Mouse (Mus musculus): Measurements from ENCODE around the gene Mcl1. TPM values are rescaled to one million over a fixed set of nuclear protein-coding genes. Genes with fewer than 3 reads are reported as not detected.

The Mcl1 gene
- polyA plus RNA-seq, 1 experiment from 2014 or later, result 57.2 TPM

GRCm38 (mm10) chr3:95657108-95657507 is 1.5 kb upstream of the Mcl1 start:
- Histone ChIP-seq H3K4me1 (ENCODE audit: control insufficient read depth in 2 of 2, insufficient read depth in 2 of 2, low read length in 2 of 2) (peaks cover 5 to 19% of the 10 kb centered on the region in 2 experiments), H3K27me3 (ENCODE audit: control insufficient read depth, insufficient read depth, low read length) (no peaks in the 10 kb centered on the region), H3K27ac (replicated peaks in 1 of 2; ENCODE audit: control insufficient read depth in 1 of 2, insufficient read depth in 1 of 2, low read depth in 2 of 2, low read length in 2 of 2) (no peak overlapping the region), H3K4me3 (ENCODE audit: control insufficient read depth in 1 of 2, insufficient read depth in 1 of 2, low read depth in 1 of 2, low read length in 2 of 2) (no peak overlapping the region), H3K9ac (ENCODE audit: low read length) (no peak overlapping the region), H3K9me3 (ENCODE audit: control insufficient read depth, low read length) (no peaks in the 10 kb centered on the region), H3K4me2 (ENCODE audit: low read length) (no peak overlapping the region), H3K36me3 (ENCODE audit: control insufficient read depth, insufficient read depth, low read length) (peaks cover 22% of the 10 kb centered on the region)
- ATAC-seq (ENCODE audit: insufficient number of reproducible peaks, insufficient read depth, low FRiP score, low read depth), result no peak
- 86% methylated on average over 3 of the region's 3 CpGs for WGBS

- Histone ChIP-seq H3K4me2 (ENCODE audit: low read length) (peak overlapping the region; percentile 78), H3K9ac (ENCODE audit: low read length) (peak overlapping the region; percentile 100), H3K36me3 (ENCODE audit: control insufficient read depth, insufficient read depth, low read length) (peaks cover 28% of the 10 kb centered on the region), H3K27me3 (ENCODE audit: control insufficient read depth, insufficient read depth, low read length) (no peaks in the 10 kb centered on the region), H3K4me3 (ENCODE audit: control insufficient read depth in 1 of 2, insufficient read depth in 1 of 2, low read depth in 1 of 2, low read length in 2 of 2) (peak overlapping the region in 1 of 2 experiments; percentile 94; a peak in 3 of 4 replicates), H3K27ac (replicated peaks in 1 of 2; ENCODE audit: control insufficient read depth in 1 of 2, insufficient read depth in 1 of 2, low read depth in 2 of 2, low read length in 2 of 2) (peak overlapping the region in 1 of 2 experiments; percentile 99; a peak in 1 of 4 replicates), H3K9me3 (ENCODE audit: control insufficient read depth, low read length) (no peaks in the 10 kb centered on the region), H3K4me1 (ENCODE audit: control insufficient read depth in 2 of 2, insufficient read depth in 2 of 2, low read length in 2 of 2) (peaks cover 7 to 25% of the 10 kb centered on the region in 2 experiments)
- ATAC-seq (ENCODE audit: insufficient number of reproducible peaks, insufficient read depth, low FRiP score, low read depth), result no peak
- WGBS, result 86% methylated on average over 3 of the region's 3 CpGs
These were observed 877 bp upstream of the Mcl1 start for GRCm38 (mm10) chr3:95657711-95658110.

DNA sequence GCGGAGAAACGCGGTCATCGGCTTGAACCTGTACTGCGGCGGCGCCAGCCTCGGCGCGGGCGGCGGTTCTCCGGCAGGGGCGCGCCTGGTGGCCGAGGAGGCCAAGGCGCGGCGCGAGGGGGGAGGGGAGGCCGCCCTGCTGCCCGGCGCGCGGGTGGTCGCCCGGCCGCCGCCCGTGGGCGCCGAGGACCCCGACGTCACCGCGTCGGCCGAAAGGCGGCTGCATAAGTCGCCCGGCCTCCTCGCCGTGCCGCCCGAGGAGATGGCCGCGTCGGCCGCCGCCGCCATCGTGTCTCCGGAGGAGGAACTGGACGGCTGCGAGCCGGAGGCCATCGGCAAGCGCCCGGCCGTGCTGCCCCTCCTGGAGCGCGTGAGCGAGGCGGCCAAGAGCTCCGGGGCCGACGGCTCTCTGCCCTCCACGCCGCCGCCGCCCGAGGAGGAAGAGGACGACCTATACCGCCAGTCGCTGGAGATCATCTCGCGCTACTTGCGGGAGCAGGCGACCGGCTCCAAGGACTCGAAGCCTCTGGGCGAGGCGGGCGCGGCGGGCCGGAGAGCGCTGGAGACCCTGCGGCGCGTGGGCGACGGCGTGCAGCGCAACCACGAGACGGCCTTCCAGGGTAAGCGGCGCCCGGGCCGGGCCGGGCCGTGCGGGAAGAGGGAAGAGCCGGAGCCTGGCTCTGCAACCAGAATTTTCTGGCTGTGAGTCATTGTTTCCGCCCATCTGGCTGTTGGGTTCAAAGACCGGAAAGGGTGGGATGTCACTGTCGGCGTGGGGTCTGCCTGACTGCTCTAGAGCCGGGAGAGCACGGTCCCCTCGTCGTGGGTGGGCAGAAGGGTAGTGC is 502 bp downstream of the Mcl1 start:
- Histone ChIP-seq H3K9me3 (ENCODE audit: control insufficient read depth, low read length) (no peaks in the 10 kb centered on the region), H3K4me3 (ENCODE audit: control insufficient read depth in 1 of 2, insufficient read depth in 1 of 2, low read depth in 1 of 2, low read length in 2 of 2) (peak overlapping the region; percentile 60 to 94), H3K27me3 (ENCODE audit: control insufficient read depth, insufficient read depth, low read length) (no peaks in the 10 kb centered on the region), H3K27ac (replicated peaks in 1 of 2; ENCODE audit: control insufficient read depth in 1 of 2, insufficient read depth in 1 of 2, low read depth in 2 of 2, low read length in 2 of 2) (peak overlapping the region; percentile 93 to 99), H3K36me3 (ENCODE audit: control insufficient read depth, insufficient read depth, low read length) (peaks cover 42% of the 10 kb centered on the region), H3K9ac (ENCODE audit: low read length) (peak overlapping the region; percentile 100), H3K4me1 (ENCODE audit: control insufficient read depth in 2 of 2, insufficient read depth in 2 of 2, low read length in 2 of 2) (peaks cover 8 to 32% of the 10 kb centered on the region in 2 experiments), H3K4me2 (ENCODE audit: low read length) (peak overlapping the region; percentile 97)
- peak; percentile 51 for ATAC-seq (ENCODE audit: insufficient number of reproducible peaks, insufficient read depth, low FRiP score, low read depth)
- under 1% methylated on average over 99 of the region's 113 CpGs for WGBS

- no peak for ATAC-seq (ENCODE audit: insufficient number of reproducible peaks, insufficient read depth, low FRiP score, low read depth)
- peak overlapping the region; percentile 60 to 94 for H3K4me3 ChIP-seq (ENCODE audit: control insufficient read depth in 1 of 2, insufficient read depth in 1 of 2, low read depth in 1 of 2, low read length in 2 of 2)
- under 1% methylated on average over 8 of the region's 8 CpGs for WGBS
- no peaks in the 10 kb centered on the region for H3K27me3 ChIP-seq (ENCODE audit: control insufficient read depth, insufficient read depth, low read length)
- H3K4me1 ChIP-seq (ENCODE audit: control insufficient read depth in 2 of 2, insufficient read depth in 2 of 2, low read length in 2 of 2), result peaks cover 16 to 41% of the 10 kb centered on the region in 2 experiments
- peaks cover 51% of the 10 kb centered on the region for H3K36me3 ChIP-seq (ENCODE audit: control insufficient read depth, insufficient read depth, low read length)
- peak overlapping the region; percentile 100 for H3K9ac ChIP-seq (ENCODE audit: low read length)
- H3K9me3 ChIP-seq (ENCODE audit: control insufficient read depth, low read length), result no peaks in the 10 kb centered on the region
- peak overlapping the region; percentile 93 to 99 for H3K27ac ChIP-seq (replicated peaks in 1 of 2; ENCODE audit: control insufficient read depth in 1 of 2, insufficient read depth in 1 of 2, low read depth in 2 of 2, low read length in 2 of 2)
- peak overlapping the region; percentile 97 for H3K4me2 ChIP-seq (ENCODE audit: low read length)
These were observed 1.4 kb downstream of the Mcl1 start for GRCm38 (mm10) chr3:95659948-95660347.

DNA sequence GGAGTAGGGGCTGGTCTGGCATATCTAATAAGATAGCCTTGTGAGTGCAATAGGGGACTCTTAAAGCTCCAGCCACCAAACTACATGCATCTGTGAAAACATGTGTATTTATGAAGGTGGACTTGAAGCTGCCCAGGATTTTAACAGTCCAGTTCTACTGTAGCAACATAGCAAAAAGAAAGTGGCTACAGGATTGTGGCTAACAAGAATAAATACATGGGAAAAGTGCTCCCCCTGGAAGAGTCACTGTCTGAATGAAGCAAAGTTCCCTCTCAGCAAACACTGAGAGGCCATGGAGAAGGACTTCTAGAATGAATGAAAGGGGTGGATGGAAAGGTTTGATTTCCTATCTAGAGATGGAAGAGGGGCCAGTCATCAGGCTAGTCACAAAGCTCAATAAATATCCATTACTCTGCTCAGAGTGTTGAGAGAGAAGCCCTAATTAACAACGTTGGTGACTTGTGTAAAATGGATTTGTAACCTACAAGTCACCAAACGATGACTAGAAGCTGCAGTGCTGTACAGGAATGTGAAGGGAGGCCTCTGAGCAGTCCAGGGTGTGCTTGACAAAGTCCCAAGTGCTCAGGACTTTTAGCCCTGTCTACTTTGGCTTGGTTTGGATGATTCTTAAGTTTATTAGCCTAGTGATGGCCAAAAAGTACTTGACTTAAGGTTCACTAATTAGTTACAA is 2.3 kb downstream of the Mcl1 start:
- peaks cover 20 to 50% of the 10 kb centered on the region in 2 experiments for H3K4me1 ChIP-seq (ENCODE audit: control insufficient read depth in 2 of 2, insufficient read depth in 2 of 2, low read length in 2 of 2)
- peak overlapping the region; percentile 60 to 94; a peak in 3 of 4 replicates for H3K4me3 ChIP-seq (ENCODE audit: control insufficient read depth in 1 of 2, insufficient read depth in 1 of 2, low read depth in 1 of 2, low read length in 2 of 2)
- ATAC-seq (ENCODE audit: insufficient number of reproducible peaks, insufficient read depth, low FRiP score, low read depth), result no peak
- peaks cover 57% of the 10 kb centered on the region for H3K36me3 ChIP-seq (ENCODE audit: control insufficient read depth, insufficient read depth, low read length)
- no peaks in the 10 kb centered on the region for H3K9me3 ChIP-seq (ENCODE audit: control insufficient read depth, low read length)
- peak overlapping the region; percentile 97 for H3K4me2 ChIP-seq (ENCODE audit: low read length)
- no peaks in the 10 kb centered on the region for H3K27me3 ChIP-seq (ENCODE audit: control insufficient read depth, insufficient read depth, low read length)
- peak overlapping the region; percentile 100 for H3K9ac ChIP-seq (ENCODE audit: low read length)
- 7% methylated on average over 2 of the region's 2 CpGs for WGBS
- H3K27ac ChIP-seq (replicated peaks in 1 of 2; ENCODE audit: control insufficient read depth in 1 of 2, insufficient read depth in 1 of 2, low read depth in 2 of 2, low read length in 2 of 2), result peak overlapping the region; percentile 54 to 99

DNA sequence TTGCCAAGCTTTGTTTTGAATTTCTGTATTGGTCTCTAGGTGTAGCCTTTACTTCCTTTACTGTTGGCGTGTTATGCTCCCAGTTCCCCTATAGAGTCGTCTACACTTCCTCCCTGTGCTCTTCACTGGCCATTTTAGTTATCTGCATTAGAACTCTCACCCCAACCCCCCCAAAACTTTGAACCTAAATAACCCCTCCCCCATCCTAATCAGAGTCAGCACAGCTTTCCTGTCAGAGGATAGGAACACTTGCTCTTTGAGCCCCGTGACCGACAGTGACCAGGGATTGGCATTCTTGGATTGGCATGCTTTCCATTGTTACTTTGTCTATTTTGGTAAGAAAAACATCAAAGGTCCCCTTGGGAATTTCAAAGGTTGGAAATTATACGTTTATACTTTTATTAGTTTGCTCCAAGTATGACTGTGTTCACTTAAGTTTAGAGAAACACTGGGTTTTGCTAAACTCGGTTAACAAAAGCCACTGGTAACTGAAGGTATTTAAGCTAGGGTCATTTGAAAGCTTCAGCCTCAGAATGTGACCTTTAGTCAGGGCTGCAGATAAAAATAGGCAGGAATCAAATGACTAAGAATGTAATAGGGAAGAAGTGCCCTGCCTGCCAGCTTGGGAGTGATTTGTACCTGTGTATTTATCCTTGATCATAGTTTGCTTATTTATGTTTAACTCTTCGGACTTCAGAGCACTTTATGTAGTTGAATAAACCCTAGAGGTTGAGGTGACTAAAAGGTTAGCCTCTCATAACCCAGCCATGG is 3.5 kb downstream of the Mcl1 start:
- Histone ChIP-seq H3K9ac (ENCODE audit: low read length) (peak overlapping the region; percentile 100), H3K4me1 (ENCODE audit: control insufficient read depth in 2 of 2, insufficient read depth in 2 of 2, low read length in 2 of 2) (peaks cover 28 to 62% of the 10 kb centered on the region in 2 experiments), H3K9me3 (ENCODE audit: control insufficient read depth, low read length) (no peaks in the 10 kb centered on the region), H3K4me2 (ENCODE audit: low read length) (peak overlapping the region; percentile 97), H3K27ac (replicated peaks in 1 of 2; ENCODE audit: control insufficient read depth in 1 of 2, insufficient read depth in 1 of 2, low read depth in 2 of 2, low read length in 2 of 2) (peak overlapping the region; percentile 57 to 94), H3K36me3 (ENCODE audit: control insufficient read depth, insufficient read depth, low read length) (peaks cover 57% of the 10 kb centered on the region), H3K27me3 (ENCODE audit: control insufficient read depth, insufficient read depth, low read length) (no peaks in the 10 kb centered on the region), H3K4me3 (ENCODE audit: control insufficient read depth in 1 of 2, insufficient read depth in 1 of 2, low read depth in 1 of 2, low read length in 2 of 2) (peak overlapping the region; percentile 8 to 94; a peak in 3 of 4 replicates)
- WGBS, result 10% methylated on average over 7 of the region's 7 CpGs
- ATAC-seq (ENCODE audit: insufficient number of reproducible peaks, insufficient read depth, low FRiP score, low read depth), result no peak
